8 mouse cellular contexts compared by ENCODE assay signal in the genomic region with DNA sequence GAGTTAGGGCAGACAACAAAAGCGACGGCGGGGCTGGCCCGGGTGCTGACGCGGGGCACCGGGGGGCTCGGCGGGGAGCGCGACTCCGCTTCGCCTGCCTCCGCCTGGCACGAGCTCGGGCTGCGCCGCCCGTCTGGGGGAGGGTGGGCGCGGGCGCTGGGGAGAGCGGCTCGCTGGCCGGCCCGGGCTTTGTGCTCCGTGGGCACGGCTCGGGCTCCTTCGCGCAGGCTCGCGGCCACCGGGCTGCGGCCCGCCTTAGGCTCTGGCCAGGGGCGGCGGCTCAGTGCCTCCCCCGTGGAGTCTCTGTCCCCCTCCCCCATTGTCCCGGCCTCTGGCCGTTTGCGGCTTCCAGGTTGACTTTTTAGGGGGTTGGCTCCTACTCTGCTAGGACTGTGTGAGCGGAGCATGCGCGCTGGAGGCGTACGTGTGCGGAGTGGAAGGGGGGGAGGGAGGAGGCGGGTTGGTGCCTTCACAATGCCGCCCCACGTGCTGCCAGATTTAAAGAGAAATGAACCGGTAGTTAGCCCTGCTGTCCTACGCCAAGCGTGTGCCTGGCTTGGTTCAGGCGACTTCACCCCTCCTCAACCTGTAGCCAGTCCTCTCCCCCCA. TPM values are rescaled to one million over a fixed set of nuclear protein-coding genes. Genes with fewer than 3 reads are reported as not detected.
DNase-seq lines count a peak whose midpoint lies in the region; ATAC-seq lines count a peak whose summit lies in the region.

No protein-coding gene starts in this region.

- DNase-seq in B cell, adult 2 months = peak; percentile 87 to 90
- DNase-seq in brain, adult 2 months (ENCODE audit: low read depth, low spot score) = peak; percentile 98
- DNase-seq in heart, embryonic 10.5 days (ENCODE audit: low spot score) = peak; percentile 97
- peak; percentile 92 for DNase-seq in liver
- peak; percentile 86 to 92 for DNase-seq in spleen, postnatal 4 days (ENCODE audit: low spot score in 2 of 2)

- H3K4me2 ChIP-seq in kidney, embryonic 15.5 days = peak overlapping the region; percentile 68

- H3K27ac ChIP-seq in heart, embryonic 10.5 days = peak overlapping the region; percentile 99
- H3K27ac ChIP-seq in kidney, embryonic 15.5 days = peak overlapping the region; percentile 99

- ATAC-seq in erythroblast, adult 5-6 weeks (replicated peaks; ENCODE audit: low FRiP score, poor library complexity, severe bottlenecking) = peak; percentile 81
- peak; percentile 91 for ATAC-seq in kidney, embryonic 15.5 days (replicated peaks; ENCODE audit: low FRiP score)
- peak; percentile 93 for ATAC-seq in monocyte, adult 5-6 weeks (replicated peaks; ENCODE audit: insufficient number of reproducible peaks, low FRiP score, low TSS enrichment, poor library complexity, severe bottlenecking)

- no peaks in the 10 kb centered on the region for H3K36me3 ChIP-seq in heart, embryonic 10.5 days
- no peaks in the 10 kb centered on the region for H3K36me3 ChIP-seq in kidney, embryonic 15.5 days

- peak overlapping the region; percentile 95 for H3K9ac ChIP-seq in kidney, embryonic 15.5 days

- peak overlapping the region; percentile 98 for H3K4me3 ChIP-seq in heart, embryonic 10.5 days
- H3K4me3 ChIP-seq in kidney, embryonic 15.5 days (replicated peaks) = peak overlapping the region; percentile 99

- WGBS in heart, embryonic 10.5 days = under 1% methylated on average over 48 of the region's 55 CpGs
- WGBS in kidney, embryonic 15.5 days = under 1% methylated on average over 41 of the region's 55 CpGs

- H3K9me3 ChIP-seq in heart, embryonic 10.5 days = no peaks in the 10 kb centered on the region
- H3K9me3 ChIP-seq in kidney, embryonic 15.5 days (replicated peaks) = no peaks in the 10 kb centered on the region

- peaks cover 12% of the 10 kb centered on the region for H3K4me1 ChIP-seq in heart, embryonic 10.5 days
- H3K4me1 ChIP-seq in kidney, embryonic 15.5 days = peaks cover 8% of the 10 kb centered on the region

- no peaks in the 10 kb centered on the region for H3K27me3 ChIP-seq in heart, embryonic 10.5 days (ENCODE audit: insufficient read depth, poor library complexity, severe bottlenecking)
- no peaks in the 10 kb centered on the region for H3K27me3 ChIP-seq in kidney, embryonic 15.5 days

RNA-seq across cellular contexts. Expression of a gene that starts 1.1 kb away (rescaled TPM):
- 10.0 and 16.3 TPM in 2 replicates for total RNA-seq in erythroblast, adult 5-6 weeks (2015; ENCODE audit: low replicate concordance)
- total RNA-seq in erythroblast, adult 5-6 weeks (2017; ENCODE audit: low replicate concordance) = 9.4 and 9.8 TPM in 2 replicates
- 61.6 and 70.1 TPM in 2 replicates for polyA plus RNA-seq in heart, embryonic 10.5 days (2016; fragmentation: Nextera tagmentation; extraction: Ambion mirVana)
- polyA plus RNA-seq in kidney, embryonic 15.5 days (2015; fragmentation: Nextera tagmentation; extraction: Ambion mirVana) = 69.8 and 74.6 TPM in 2 replicates
- total RNA-seq in monocyte, adult 5-6 weeks (2017) = 34.8 to 48.5 TPM (median 44.5 TPM) in 3 replicates

RNA-seq across cellular contexts. Expression of a gene that starts 57.9 kb away (rescaled TPM):
- total RNA-seq in erythroblast, adult 5-6 weeks (2015; ENCODE audit: low replicate concordance) = 0.58 and 4.2 TPM in 2 replicates
- total RNA-seq in erythroblast, adult 5-6 weeks (2017; ENCODE audit: low replicate concordance) = 1.5 and 5.1 TPM in 2 replicates
- 0.11 and 0.28 TPM in 2 replicates for polyA plus RNA-seq in heart, embryonic 10.5 days (2016; fragmentation: Nextera tagmentation; extraction: Ambion mirVana)
- polyA plus RNA-seq in kidney, embryonic 15.5 days (2015; fragmentation: Nextera tagmentation; extraction: Ambion mirVana) = 0.27 and 0.35 TPM in 2 replicates
- total RNA-seq in monocyte, adult 5-6 weeks (2017) = 0.75 to 3.8 TPM (median 1.3 TPM) in 3 replicates

Comparison
In these comparisons a context has a peak if more than half of its experiments do, and no peak if none do; other contexts are left out.
1. Peak in every context shown above with its lines: DNase-seq, ATAC-seq, H3K4me3 ChIP-seq and H3K27ac ChIP-seq.